Mouse (Mus musculus) liver, embryonic 14.5 days (tissue): ENCODE results near the gene Dnajb8. TPM values are rescaled to one million over a fixed set of nuclear protein-coding genes. Genes with fewer than 3 reads are reported as not detected.

Source experiments
- ATAC-seq: fragments of 200-750 bp; cut with Nextera tagmentation; 2 replicates; pipeline ENCODE4 v1.8.0; 2017; ENCODE audit warnings: moderate number of reproducible peaks, mild to moderate bottlenecking, moderate library complexity; ENCODE audit not compliant: insufficient read depth
- DNase-seq, 3 experiments: peaks; one replicate each; pipeline ENCODE4 v3.0.0-alpha.2; 2012 to 2013; ENCODE audit warnings: low read depth in 3 of 3, low spot score in 3 of 3
- H3K27ac ChIP-seq: fragments of 300-500 bp; sonication (generic); 2 replicates; pipeline ENCODE4 v1.5.1; 2014; ENCODE audit warnings: moderate library complexity, mild to moderate bottlenecking, control low read depth, inconsistent platforms
- H3K27me3 ChIP-seq: fragments of 300-500 bp; sonication (generic); 2 replicates; pipeline ENCODE4 v1.6.1; 2014; ENCODE audit warnings: mild to moderate bottlenecking, low read length, moderate library complexity; ENCODE audit not compliant: control insufficient read depth, insufficient read depth
- H3K36me3 ChIP-seq: fragments of 300-500 bp; sonication (generic); replicated peaks from 2 replicates; pipeline ENCODE4 v1.6.1; 2014; ENCODE audit warnings: low read depth; ENCODE audit not compliant: control insufficient read depth, insufficient read depth
- H3K4me1 ChIP-seq, 2 experiments: fragments of 200-500 bp in 1 of 2; fragments of 300-500 bp in 1 of 2; sonication (generic) in 1 of 2; replicated peaks; 2 replicates each; pipeline ENCODE4 v1.6.1; 2012 to 2014; ENCODE audit warnings: antibody characterized with exemption in 1 of 2, inconsistent platforms in 1 of 2, low read length in 1 of 2; ENCODE audit not compliant: control insufficient read depth in 2 of 2, insufficient read depth in 2 of 2
- H3K4me2 ChIP-seq: fragments of 300-500 bp; sonication (generic); 2 replicates; pipeline ENCODE4 v1.6.1; 2014; ENCODE audit warnings: low read depth, mild to moderate bottlenecking, control low read depth, moderate library complexity
- H3K4me3 ChIP-seq, 2 experiments: fragments of 200-500 bp in 1 of 2; fragments of 300-500 bp in 1 of 2; sonication (generic) in 1 of 2; 2 replicates each; pipeline ENCODE4 v1.5.1; 2012 to 2014; ENCODE audit warnings: low read depth in 2 of 2, low read length in 2 of 2, mild to moderate bottlenecking in 2 of 2, control low read depth in 1 of 2, inconsistent platforms in 1 of 2, moderate library complexity in 1 of 2; ENCODE audit not compliant: insufficient read depth in 1 of 2
- H3K9ac ChIP-seq: fragments of 300-500 bp; sonication (generic); replicated peaks from 2 replicates; pipeline ENCODE4 v1.6.1; 2014; ENCODE audit warnings: mild to moderate bottlenecking, control low read depth, moderate library complexity
- H3K9me3 ChIP-seq: fragments of 300-500 bp; sonication (generic); 2 replicates; pipeline ENCODE4 v1.6.1; 2016; ENCODE audit warnings: low read length, mixed read lengths; ENCODE audit not compliant: control insufficient read depth
- CTCF ChIP-seq: IDR thresholded peaks from 2 replicates; pipeline ENCODE4 v1.5.1; 2016; ENCODE audit warnings: antibody characterized with exemption, low read depth, control low read depth
- EP300 ChIP-seq: IDR thresholded peaks from 2 replicates; pipeline ENCODE4 v1.6.1; 2016; ENCODE audit warnings: antibody characterized with exemption, low read depth
- WGBS: fragments of 180-500 bp; shearing (Covaris S2); extraction: QIAGEN DNeasy Blood & Tissue Kit; methylation state at CpG from one replicate; pipeline ENCODE4 v1.1.7; 2014; ENCODE audit not compliant: insufficient replicate concordance; 5-methylcytosine and 5-hydroxymethylcytosine counted together
- polyA plus RNA-seq, 2 experiments: library from polyadenylated mRNA; depleted of rRNA in 1 of 2; stranded (reverse) in 1 of 2; unstranded in 1 of 2; fragments of >200 nt; fragmentation: Nextera tagmentation in 1 of 2; extraction: Ambion mirVana in 1 of 2; gene quantifications; 2 replicates each; pipeline versions ENCODE4 v1.2.1 to v1.2.3; 2012 to 2014

Gene Dnajb8
- polyA plus RNA-seq, 2 experiments, result not detected

DNA sequence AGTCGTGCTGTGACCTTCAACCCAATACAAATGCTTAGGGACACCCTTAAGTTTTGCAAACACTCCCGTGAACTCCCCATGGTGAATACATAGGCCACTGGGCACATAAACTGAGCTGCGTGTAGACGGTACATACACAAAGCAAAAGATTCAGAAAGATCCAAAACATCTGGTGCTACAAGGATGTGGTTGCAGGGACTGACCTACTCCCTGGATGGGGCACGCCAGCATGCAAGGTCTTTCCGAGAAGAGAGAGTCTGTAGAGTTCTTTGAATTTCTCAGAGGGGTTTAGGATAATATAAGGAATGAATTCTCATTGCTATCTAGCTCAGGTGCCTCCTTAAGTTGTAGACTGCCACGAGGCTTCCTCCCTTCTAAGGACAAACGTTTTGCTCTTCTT lies 29.3 kb upstream of the Dnajb8 start:
- Histone ChIP-seq H3K4me2 (no peak overlapping the region), H3K9me3 (no peaks in the 10 kb centered on the region), H3K9ac (no peak overlapping the region), H3K4me1 (peaks cover 2 to 7% of the 10 kb centered on the region in 2 experiments; a peak in 3 of 4 replicates), H3K36me3 (no peaks in the 10 kb centered on the region), H3K27me3 (peaks cover 90% of the 10 kb centered on the region), H3K4me3 (no peak overlapping the region), H3K27ac (no peak overlapping the region)
- no peak for TF ChIP-seq EP300
- no peak for TF ChIP-seq CTCF
- no peak for ATAC-seq
- no peak for DNase-seq
- 33% methylated on average over 8 of the region's 8 CpGs for WGBS

DNA sequence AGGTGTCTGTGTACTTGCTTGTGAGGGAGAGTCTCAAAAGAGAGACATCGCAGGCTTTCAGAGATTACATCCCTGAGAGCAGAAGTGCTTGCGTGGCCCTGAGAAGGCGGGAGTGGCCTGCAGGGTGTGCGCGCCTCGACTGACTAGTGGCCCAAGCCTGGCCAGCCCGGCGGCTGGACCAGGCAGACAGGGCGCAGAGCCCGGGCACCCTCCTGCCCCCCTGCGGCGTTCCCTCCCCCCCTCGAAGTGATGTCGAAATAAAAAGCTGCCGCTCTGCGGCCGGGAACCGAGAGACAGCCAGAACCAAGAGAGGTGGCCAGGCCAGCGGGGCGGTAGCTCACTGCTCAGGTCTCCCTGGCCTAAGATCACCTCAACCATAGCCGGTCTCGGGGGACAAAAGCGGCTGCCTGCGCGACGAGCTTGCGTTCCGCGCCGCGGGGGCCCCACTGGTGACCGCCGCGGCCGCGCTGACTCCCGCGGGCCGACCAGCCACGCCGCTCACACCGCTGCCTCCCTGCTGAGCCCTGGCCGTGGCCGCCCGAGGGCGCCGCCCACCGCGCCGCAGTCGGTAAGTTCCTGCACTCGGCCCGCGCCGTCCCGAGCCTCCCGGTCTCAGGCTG lies 28.5 kb upstream of the Dnajb8 start, which contains the start of gene Gata2:
Gene Gata2, plus strand, starts transcription at position 459 of the 620 bp plus-strand sequence.
- Histone ChIP-seq H3K27ac (no peak within 1 kb of the TSS), H3K9me3 (no peaks in the 10 kb centered on the region), H3K36me3 (no peaks in the 10 kb centered on the region), H3K4me3 (peak within 1 kb of the TSS; percentile 4 to 28), H3K4me1 (peaks cover 2 to 7% of the 10 kb centered on the region in 2 experiments; a peak in 3 of 4 replicates), H3K27me3 (peaks cover 94% of the 10 kb centered on the region), H3K9ac (no peak within 1 kb of the TSS), H3K4me2 (peak within 1 kb of the TSS; percentile 50)
- ATAC-seq (no peak), DNase-seq (no peak)
- 3% methylated on average over 55 of the region's 57 CpGs for WGBS
- TF ChIP-seq EP300, result no peak
- no peak for TF ChIP-seq CTCF

DNA sequence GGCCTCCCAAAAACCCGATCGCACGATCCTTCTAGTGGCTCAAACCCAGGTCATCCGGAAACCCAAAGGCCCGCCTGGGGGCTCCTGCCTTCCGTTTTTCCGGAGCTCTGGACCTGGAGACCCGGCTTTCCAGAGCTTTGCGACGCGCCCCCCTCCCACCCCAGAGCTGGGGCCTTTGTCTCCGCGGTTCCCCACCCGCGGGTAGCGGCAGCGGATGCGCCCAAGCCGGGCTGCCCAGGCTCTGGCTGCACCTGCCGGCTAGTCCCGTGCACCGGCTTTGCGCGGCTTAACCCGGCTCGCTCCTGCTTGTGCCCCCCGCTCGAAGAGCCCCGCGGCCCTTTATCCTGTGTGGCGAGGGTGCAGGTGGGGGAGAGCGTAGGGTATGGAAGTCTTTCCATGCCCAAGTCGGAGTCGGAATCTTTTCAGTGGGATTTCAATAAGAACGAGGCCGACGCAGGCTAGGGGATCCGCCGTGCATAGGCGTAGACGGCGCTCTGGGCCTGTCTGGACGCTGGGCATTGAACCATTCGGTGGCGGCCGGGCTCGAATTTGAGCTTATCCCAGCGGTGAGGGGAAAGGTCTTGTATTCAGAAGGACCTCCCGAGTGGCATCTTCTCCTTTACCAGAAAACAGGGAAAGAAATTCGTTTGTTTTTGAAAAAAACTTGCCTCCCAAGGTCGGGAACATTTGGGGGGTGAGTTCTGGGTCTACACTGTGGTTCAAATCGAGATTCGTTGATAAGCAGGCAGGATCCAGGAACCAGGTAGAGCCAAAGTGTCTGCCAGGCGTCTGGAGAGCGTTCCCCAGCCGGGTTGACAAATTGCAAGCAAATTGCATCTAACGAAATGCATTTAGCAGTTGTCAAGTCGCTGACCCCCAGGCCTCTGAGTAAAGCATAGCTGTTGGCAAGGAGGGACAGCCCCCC lies 27.8 kb upstream of the Dnajb8 start:
- 4% methylated on average over 57 of the region's 58 CpGs for WGBS
- peak overlapping the region; percentile 4 to 28 for H3K4me3 ChIP-seq
- peaks cover 99% of the 10 kb centered on the region for H3K27me3 ChIP-seq
- H3K4me2 ChIP-seq, result peak overlapping the region; percentile 50
- H3K27ac ChIP-seq, result no peak overlapping the region
- ATAC-seq (no peak), DNase-seq (no peak)
- H3K9me3 ChIP-seq, result no peaks in the 10 kb centered on the region
- no peak for TF ChIP-seq CTCF
- no peak for TF ChIP-seq EP300
- no peaks in the 10 kb centered on the region for H3K36me3 ChIP-seq
- no peak overlapping the region for H3K9ac ChIP-seq
- peaks cover 2 to 7% of the 10 kb centered on the region in 2 experiments; a peak in 3 of 4 replicates for H3K4me1 ChIP-seq

DNA sequence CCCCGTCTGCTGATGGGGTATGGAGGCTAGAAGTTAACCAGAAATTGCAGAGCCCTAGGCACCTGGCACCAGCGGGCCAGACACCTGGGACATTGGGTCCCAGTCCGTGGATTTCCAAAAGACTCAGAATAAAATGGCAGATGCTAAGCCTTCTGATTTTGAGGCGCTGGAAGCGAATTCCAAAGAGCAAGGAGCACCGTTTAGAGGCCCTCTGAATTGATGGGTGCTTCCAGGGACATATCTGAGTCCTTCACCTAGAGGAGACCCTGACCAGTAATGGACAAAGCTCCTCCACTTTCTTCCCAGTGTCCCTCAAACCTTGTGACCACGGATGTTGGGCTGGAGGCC lies 27.1 kb upstream of the Dnajb8 start:
- Histone ChIP-seq H3K4me1 (peaks cover 2 to 7% of the 10 kb centered on the region in 2 experiments; a peak in 3 of 4 replicates), H3K9me3 (no peaks in the 10 kb centered on the region), H3K4me2 (no peak overlapping the region), H3K4me3 (no peak overlapping the region), H3K27me3 (peaks cover 99% of the 10 kb centered on the region), H3K27ac (no peak overlapping the region), H3K9ac (no peak overlapping the region), H3K36me3 (no peaks in the 10 kb centered on the region)
- no peak for DNase-seq
- no peak for ATAC-seq
- WGBS, result 32% methylated on average over 7 of the region's 7 CpGs
- TF ChIP-seq EP300, result no peak
- TF ChIP-seq CTCF, result no peak
